Mouse (Mus musculus) CH12.LX (cell line): Measurements from ENCODE around the gene Itgb3. TPM values are rescaled to one million over a fixed set of nuclear protein-coding genes. Genes with fewer than 3 reads are reported as not detected.

Experiments
- DNase-seq: peaks from one replicate; pipeline ENCODE4 v3.0.0-alpha.2; 2013; ENCODE audit errors: extremely low read depth
- H3K27ac ChIP-seq: 2 replicates; pipeline ENCODE4 v1.5.1; 2012; ENCODE audit warnings: low read depth, mild to moderate bottlenecking, control low read depth, moderate library complexity; ENCODE audit not compliant: insufficient read depth
- H3K27me3 ChIP-seq: replicated peaks from 2 replicates; pipeline ENCODE3; 2012; ENCODE audit warnings: inconsistent platforms
- H3K36me3 ChIP-seq, 2 experiments: replicated peaks in 1 of 2; 2 replicates each; pipeline versions ENCODE3 to v1.6.1; 2012; ENCODE audit warnings: inconsistent platforms in 1 of 2, low read length in 1 of 2, mild to moderate bottlenecking in 1 of 2, mixed read lengths in 1 of 2, moderate library complexity in 1 of 2; ENCODE audit not compliant: control insufficient read depth in 1 of 2, insufficient read depth in 1 of 2
- H3K4me1 ChIP-seq, 2 experiments: 2 replicates each; pipeline ENCODE4 v1.6.1; 2012; ENCODE audit warnings: inconsistent platforms in 1 of 2, moderate library complexity in 1 of 2; ENCODE audit not compliant: insufficient read depth in 2 of 2, control insufficient read depth in 1 of 2
- H3K4me2 ChIP-seq: 2 replicates; pipeline ENCODE4 v1.6.1; 2012; ENCODE audit warnings: low read depth, mild to moderate bottlenecking, control low read depth; ENCODE audit not compliant: poor library complexity, insufficient read depth, severe bottlenecking
- H3K4me3 ChIP-seq, 3 experiments: fragments of 150-350 bp in 1 of 3; sonication (generic) in 1 of 3; replicated peaks in 1 of 3; 2 replicates each; pipeline versions ENCODE3 to v1.5.1; 2011 to 2012; ENCODE audit warnings: low read depth in 2 of 3, low read length in 2 of 3, mild to moderate bottlenecking in 2 of 3, moderate library complexity in 2 of 3, control low read depth in 1 of 3, improper control_type of control experiment in 1 of 3, inconsistent platforms in 1 of 3, mixed read lengths in 1 of 3; ENCODE audit not compliant: poor library complexity in 1 of 3
- H3K79me2 ChIP-seq: replicated peaks from 2 replicates; pipeline ENCODE4 v1.6.1; 2012; ENCODE audit warnings: mild to moderate bottlenecking, moderate library complexity; ENCODE audit not compliant: control insufficient read depth, poor library complexity, insufficient read depth, severe bottlenecking; ENCODE audit errors: extremely low read depth
- H3K9ac ChIP-seq: 2 replicates; pipeline ENCODE4 v1.6.1; 2012; ENCODE audit warnings: low read depth, mild to moderate bottlenecking, control low read depth, moderate library complexity; ENCODE audit not compliant: insufficient read depth
- H3K9me3 ChIP-seq: replicated peaks from 2 replicates; pipeline ENCODE3; 2012; ENCODE audit warnings: low read length, inconsistent platforms, mixed read lengths
- BHLHE40 ChIP-seq: IDR thresholded peaks from 2 replicates; pipeline ENCODE4 v1.6.1; 2011; ENCODE audit warnings: mild to moderate bottlenecking, low read depth, low read length, improper control_type of control experiment
- CHD1 ChIP-seq: IDR thresholded peaks from 2 replicates; pipeline ENCODE4 v1.6.1; 2012; ENCODE audit warnings: low read depth, low read length, improper control_type of control experiment, inconsistent platforms
- CTCF ChIP-seq, 2 experiments: IDR thresholded peaks in 1 of 2; conservative IDR thresholded peaks in 1 of 2; 2 replicates each; pipeline ENCODE4 v1.5.1; 2011 to 2012; ENCODE audit warnings: low read depth in 2 of 2, low read length in 2 of 2, improper control_type of control experiment in 1 of 2, inconsistent platforms in 1 of 2, mild to moderate bottlenecking in 1 of 2, moderate library complexity in 1 of 2
- E2F4 ChIP-seq: IDR thresholded peaks from 2 replicates; pipeline ENCODE4 v1.6.1; 2011; ENCODE audit warnings: low read depth, low read length, improper control_type of control experiment; ENCODE audit not compliant: insufficient replicate concordance
- ELF1 ChIP-seq: IDR thresholded peaks from 2 replicates; pipeline ENCODE4 v1.6.1; 2014; ENCODE audit warnings: low read depth, mild to moderate bottlenecking, inconsistent platforms, low read length, improper control_type of control experiment
- EP300 ChIP-seq: IDR thresholded peaks from 2 replicates; pipeline ENCODE4 v1.6.1; 2011; ENCODE audit warnings: low read length, improper control_type of control experiment
- GABPA ChIP-seq: IDR thresholded peaks from 2 replicates; pipeline ENCODE4 v1.6.1; 2012; ENCODE audit warnings: low read depth, low read length, improper control_type of control experiment, inconsistent platforms; ENCODE audit not compliant: insufficient replicate concordance
- IRF4 ChIP-seq: IDR thresholded peaks from 2 replicates; pipeline ENCODE4 v1.6.1; 2014; ENCODE audit warnings: low read depth, mild to moderate bottlenecking, inconsistent platforms, low read length, improper control_type of control experiment
- JUN ChIP-seq: IDR thresholded peaks from 2 replicates; pipeline ENCODE4 v1.6.1; 2011; ENCODE audit warnings: low read depth, mild to moderate bottlenecking, low read length, improper control_type of control experiment, moderate library complexity; ENCODE audit not compliant: insufficient read depth
- KAT2A ChIP-seq: IDR thresholded peaks from 2 replicates; pipeline ENCODE4 v1.6.1; 2012; ENCODE audit warnings: low read length, improper control_type of control experiment, inconsistent platforms; ENCODE audit not compliant: insufficient replicate concordance
- MAX ChIP-seq: IDR thresholded peaks from 2 replicates; pipeline ENCODE4 v1.6.1; 2011; ENCODE audit warnings: low read length, improper control_type of control experiment
- MAZ ChIP-seq: IDR thresholded peaks from 2 replicates; pipeline ENCODE4 v1.6.1; 2012; ENCODE audit warnings: low read depth, mild to moderate bottlenecking, inconsistent platforms, low read length, improper control_type of control experiment, moderate library complexity
- MEF2A ChIP-seq: IDR thresholded peaks from 2 replicates; pipeline ENCODE4 v1.6.1; 2014; ENCODE audit warnings: low read depth, mild to moderate bottlenecking, inconsistent platforms, low read length, improper control_type of control experiment, borderline replicate concordance
- MXI1 ChIP-seq: IDR thresholded peaks from 2 replicates; pipeline ENCODE4 v1.6.1; 2011; ENCODE audit warnings: mild to moderate bottlenecking, low read depth, low read length, improper control_type of control experiment
- MYC ChIP-seq: IDR thresholded peaks from 2 replicates; pipeline ENCODE4 v1.6.1; 2011; ENCODE audit warnings: low read depth, mild to moderate bottlenecking, improper control_type of control experiment, low read length
- NELFE ChIP-seq: IDR thresholded peaks from 2 replicates; pipeline ENCODE4 v1.6.1; 2011; ENCODE audit warnings: low read depth, low read length, improper control_type of control experiment
- NRF1 ChIP-seq: IDR thresholded peaks from 2 replicates; pipeline ENCODE4 v1.6.1; 2014; ENCODE audit warnings: low read depth, mild to moderate bottlenecking, inconsistent platforms, low read length, improper control_type of control experiment, moderate library complexity
- POLR2A ChIP-seq: IDR thresholded peaks from 2 replicates; pipeline ENCODE4 v1.6.1; 2011; ENCODE audit warnings: low read depth, mild to moderate bottlenecking, improper control_type of control experiment, low read length
- POLR2AphosphoS2 ChIP-seq: IDR thresholded peaks from 2 replicates; pipeline ENCODE4 v1.6.1; 2011; ENCODE audit warnings: low read depth, low read length, improper control_type of control experiment
- RCOR1 ChIP-seq: conservative IDR thresholded peaks from 2 replicates; pipeline ENCODE4 v1.6.1; 2012; ENCODE audit warnings: low read depth, mild to moderate bottlenecking, inconsistent platforms, low read length, improper control_type of control experiment
- SIN3A ChIP-seq: IDR thresholded peaks from 2 replicates; pipeline ENCODE4 v1.6.1; 2012; ENCODE audit warnings: low read length, improper control_type of control experiment, inconsistent platforms
- SMC3 ChIP-seq: IDR thresholded peaks from 2 replicates; pipeline ENCODE4 v1.6.1; 2011; ENCODE audit warnings: low read depth, low read length, improper control_type of control experiment
- TBP ChIP-seq: conservative IDR thresholded peaks from 2 replicates; pipeline ENCODE4 v1.6.1; 2011; ENCODE audit warnings: low read depth, low read length, improper control_type of control experiment
- TCF12 ChIP-seq: IDR thresholded peaks from 2 replicates; pipeline ENCODE4 v1.6.1; 2014; ENCODE audit warnings: low read depth, mild to moderate bottlenecking, inconsistent platforms, low read length, improper control_type of control experiment
- USF2 ChIP-seq: conservative IDR thresholded peaks from 2 replicates; pipeline ENCODE4 v1.6.1; 2011; ENCODE audit warnings: low read depth, low read length, improper control_type of control experiment
- ZC3H11A ChIP-seq: IDR thresholded peaks from 2 replicates; pipeline ENCODE4 v1.6.1; 2012; ENCODE audit warnings: low read depth, mild to moderate bottlenecking, inconsistent platforms, low read length, improper control_type of control experiment
- ZMIZ1 ChIP-seq: IDR thresholded peaks from 2 replicates; pipeline ENCODE4 v1.6.1; 2012; ENCODE audit warnings: low read depth, mild to moderate bottlenecking, inconsistent platforms, low read length, improper control_type of control experiment
- ZNF384 ChIP-seq: IDR thresholded peaks from 2 replicates; pipeline ENCODE4 v1.6.1; 2012; ENCODE audit warnings: low read depth, low read length, improper control_type of control experiment, inconsistent platforms
- dilution Hi-C: fragments of 300-500 bp; cut with MboI; formaldehyde crosslinking; loops from 2 replicates; pipeline ENCODE4 v1.14.3; 2020; ENCODE audit warnings: low sequenced_read_pairs; ENCODE audit not compliant: extremely low pct_unique_long_range_greater_than_20kb, extremely low pct_ligation_motif_present
- in situ Hi-C: fragments of 300-500 bp; cut with MboI; formaldehyde crosslinking; loops from 3 replicates; pipeline ENCODE4 v1.14.3; 2019; ENCODE audit warnings: low sequenced_read_pairs, low pct_ligation_motif_present, low pct_unique_long_range_greater_than_20kb, mixed read lengths
- polyA plus RNA-seq: library from polyadenylated mRNA; unstranded; fragments of >175 nt; gene quantifications from 2 replicates; pipeline ENCODE4 v1.2.1, GENCODE M21; 2012; ENCODE audit warnings: low read depth; ENCODE audit not compliant: insufficient read length
- total RNA-seq, 2 experiments: library from RNA; depleted of rRNA; stranded (reverse); fragments of 300-350 nt in 1 of 2; fragments of >200 nt in 1 of 2; gene quantifications; 2 replicates each; pipeline ENCODE4 v1.2.3; 2012 to 2014

Gene Itgb3
- total and polyA plus RNA-seq, 3 experiments = 2.9 to 11.0 (median 3.0) TPM

- Histone ChIP-seq H3K27me3 (no peaks in the 10 kb centered on the region), H3K4me3 (no peak overlapping the region), H3K4me2 (no peak overlapping the region), H3K4me1 (peaks cover 0 to 26% of the 10 kb centered on the region in 2 experiments; a peak in 2 of 4 replicates), H3K27ac (no peak overlapping the region), H3K9me3 (peaks cover 7% of the 10 kb centered on the region), H3K9ac (no peak overlapping the region), H3K79me2 (no peaks in the 10 kb centered on the region), H3K36me3 (peaks cover 0 to 22% of the 10 kb centered on the region in 2 experiments)
- dilution Hi-C loops (no loop called here), in situ Hi-C loops (loop anchor here (10.0 to 25.0 kb wide), 3 partner anchors 75 to 535 kb away; partner anchors contain the start of gene Mettl2)
- TF ChIP-seq JUN = no peak
- TF ChIP-seq CHD1 = no peak
- TF ChIP-seq TBP = no peak
- TF ChIP-seq SMC3 = no peak
- TF ChIP-seq NRF1 = no peak
- no peak for TF ChIP-seq E2F4
- no peak for TF ChIP-seq POLR2AphosphoS2
- TF ChIP-seq MEF2A = no peak
- TF ChIP-seq TCF12 = no peak
- TF ChIP-seq RCOR1 = no peak
- TF ChIP-seq MAZ = no peak
- DNase-seq = no peak
Measured at GRCm38 (mm10) chr11:104589570-104589969, 18.2 kb upstream of the Itgb3 start.

- peaks cover 7% of the 10 kb centered on the region for H3K9me3 ChIP-seq
- peak; percentile 95 for DNase-seq
- dilution Hi-C loops = no loop called here
- no peaks in the 10 kb centered on the region for H3K27me3 ChIP-seq
- H3K4me2 ChIP-seq = no peak overlapping the region
- H3K79me2 ChIP-seq = no peaks in the 10 kb centered on the region
- peak; percentile 72; the same call in 1 of the 2 replicates for TF ChIP-seq MEF2A
- TF ChIP-seq BHLHE40 = no peak
- peak; percentile 34; the same call in 1 of the 2 replicates for TF ChIP-seq NRF1
- TF ChIP-seq ZNF384 = peak; percentile 43; the same call in 1 of the 2 replicates
- TF ChIP-seq TCF12 = peak; percentile 36; the same call in 1 of the 2 replicates
- no peak for TF ChIP-seq POLR2A
- no peak for TF ChIP-seq KAT2A
- peak; percentile 51; the same call in 1 of the 2 replicates for TF ChIP-seq NELFE
- peak; percentile 92 for TF ChIP-seq ZC3H11A
- TF ChIP-seq ELF1 = peak; percentile 58
- no peak for TF ChIP-seq RCOR1
- no peak for TF ChIP-seq EP300
- TF ChIP-seq MYC = peak; percentile 93
- peak; percentile 66 for TF ChIP-seq IRF4
- no peak; the same call in 1 of the 2 replicates for TF ChIP-seq MXI1
- peak; percentile 99 to 100 for TF ChIP-seq CTCF (conservative IDR thresholded peaks at IDR 0.05 in 1 of 2, IDR thresholded peaks at IDR 0.05 in 1 of 2; ENCODE audit: low read depth in 2 of 2, low read length in 2 of 2)
- no peak for TF ChIP-seq POLR2AphosphoS2
- TF ChIP-seq MAX = peak; percentile 83
- TF ChIP-seq CHD1 = no peak
- TF ChIP-seq MAZ = 0 out of 2 replicates have a peak, but pooled peaks have one; percentile 47
- no peak; the same call in 1 of the 2 replicates for TF ChIP-seq E2F4
- no peak for TF ChIP-seq USF2
- no peak for TF ChIP-seq ZMIZ1
- TF ChIP-seq GABPA = no peak
- TF ChIP-seq SIN3A = peak; percentile 78
- TF ChIP-seq SMC3 = peak; percentile 99
- no peak overlapping the region for H3K4me3 ChIP-seq
- no peak overlapping the region for H3K27ac ChIP-seq
- H3K9ac ChIP-seq = no peak overlapping the region
- in situ Hi-C loops = loop anchor here (25.0 kb wide), 1 partner anchor 447 kb away; no protein-coding TSS in a partner anchor
- peaks cover 0 to 16% of the 10 kb centered on the region in 2 experiments for H3K36me3 ChIP-seq
- peaks cover 0 to 23% of the 10 kb centered on the region in 2 experiments; a peak in 2 of 4 replicates for H3K4me1 ChIP-seq
Measured at GRCm38 (mm10) chr11:104590148-104590547, 17.7 kb upstream of the Itgb3 start.
